Mouse (Mus musculus): Measurements from ENCODE around the gene Prkce. TPM values are rescaled to one million over a fixed set of nuclear protein-coding genes. Genes with fewer than 3 reads are reported as not detected.

Gene Prkce
- total and polyA plus RNA-seq, 2 experiments from 2014 or later: 8.1 to 12.6 TPM

GRCm38 (mm10) chr17:86486657-86487056 lies 319.1 kb downstream of the Prkce start:
- no peaks in the 10 kb centered on the region for H3K4me1 ChIP-seq (ENCODE audit: control insufficient read depth, insufficient read depth)
- H3K9ac ChIP-seq (replicated peaks; ENCODE audit: low read depth, low read length): no peak overlapping the region
- ATAC-seq (ENCODE audit: insufficient read depth, low read depth) (no peak), DNase-seq (ENCODE audit: low spot score) (no peak)
- WGBS: 63% methylated on average over 5 of the region's 5 CpGs
- H3K4me2 ChIP-seq (ENCODE audit: low read depth, low read length): no peak overlapping the region
- TF ChIP-seq CTCF (IDR thresholded peaks at IDR 0.05; ENCODE audit: low read depth) (no peak), EP300 (IDR thresholded peaks at IDR 0.05; ENCODE audit: low read depth) (no peak)
- H3K4me3 ChIP-seq (ENCODE audit: low read depth, low read length): no peak overlapping the region
- H3K36me3 ChIP-seq (replicated peaks; ENCODE audit: control insufficient read depth, insufficient read depth, low read length): no peaks in the 10 kb centered on the region
- H3K9me3 ChIP-seq (replicated peaks; ENCODE audit: control insufficient read depth, low read length): no peaks in the 10 kb centered on the region
- no peaks in the 10 kb centered on the region for H3K27me3 ChIP-seq (ENCODE audit: control insufficient read depth, insufficient read depth, low read length)
- H3K27ac ChIP-seq (ENCODE audit: low read depth): no peak overlapping the region

- H3K4me1 ChIP-seq (ENCODE audit: control insufficient read depth, insufficient read depth): no peaks in the 10 kb centered on the region
- no peak for ATAC-seq (ENCODE audit: insufficient read depth, low read depth)
- 66% methylated on average over 3 of the region's 3 CpGs for WGBS
- no peak for DNase-seq (ENCODE audit: low spot score)
- H3K9me3 ChIP-seq (replicated peaks; ENCODE audit: control insufficient read depth, low read length): no peaks in the 10 kb centered on the region
- TF ChIP-seq EP300 (IDR thresholded peaks at IDR 0.05; ENCODE audit: low read depth): no peak
- no peak for TF ChIP-seq CTCF (IDR thresholded peaks at IDR 0.05; ENCODE audit: low read depth)
- H3K9ac ChIP-seq (replicated peaks; ENCODE audit: low read depth, low read length): no peak overlapping the region
- H3K4me2 ChIP-seq (ENCODE audit: low read depth, low read length): no peak overlapping the region
- H3K27me3 ChIP-seq (ENCODE audit: control insufficient read depth, insufficient read depth, low read length): no peaks in the 10 kb centered on the region
- H3K27ac ChIP-seq (ENCODE audit: low read depth): no peak overlapping the region
- no peak overlapping the region for H3K4me3 ChIP-seq (ENCODE audit: low read depth, low read length)
- no peaks in the 10 kb centered on the region for H3K36me3 ChIP-seq (replicated peaks; ENCODE audit: control insufficient read depth, insufficient read depth, low read length)
Measured at GRCm38 (mm10) chr17:86487450-86487849, 319.9 kb downstream of the Prkce start.

GRCm38 (mm10) chr17:86489827-86490226 lies 322.2 kb downstream of the Prkce start:
- Histone ChIP-seq H3K4me2 (ENCODE audit: low read depth, low read length) (no peak overlapping the region), H3K27ac (ENCODE audit: low read depth) (no peak overlapping the region), H3K9me3 (replicated peaks; ENCODE audit: control insufficient read depth, low read length) (no peaks in the 10 kb centered on the region), H3K9ac (replicated peaks; ENCODE audit: low read depth, low read length) (no peak overlapping the region), H3K27me3 (ENCODE audit: control insufficient read depth, insufficient read depth, low read length) (no peaks in the 10 kb centered on the region), H3K4me3 (ENCODE audit: low read depth, low read length) (no peak overlapping the region), H3K36me3 (replicated peaks; ENCODE audit: control insufficient read depth, insufficient read depth, low read length) (0 out of 2 replicates have a peak, but pooled peaks cover 6% of the 10 kb centered on the region), H3K4me1 (ENCODE audit: control insufficient read depth, insufficient read depth) (no peaks in the 10 kb centered on the region)
- WGBS: 88% methylated on average over 10 of the region's 10 CpGs
- ATAC-seq (ENCODE audit: insufficient read depth, low read depth) (no peak), DNase-seq (ENCODE audit: low spot score) (no peak)
- TF ChIP-seq CTCF (IDR thresholded peaks at IDR 0.05; ENCODE audit: low read depth): no peak
- no peak for TF ChIP-seq EP300 (IDR thresholded peaks at IDR 0.05; ENCODE audit: low read depth)

- ATAC-seq (ENCODE audit: insufficient read depth, low read depth): no peak
- 41% methylated on average over 7 of the region's 7 CpGs for WGBS
- H3K4me1 ChIP-seq (ENCODE audit: control insufficient read depth, insufficient read depth): no peaks in the 10 kb centered on the region
Measured at GRCm38 (mm10) chr17:86492376-86492775, 324.8 kb downstream of the Prkce start.

GRCm38 (mm10) chr17:86493891-86494420 lies 326.4 kb downstream of the Prkce start:
- Histone ChIP-seq H3K27ac (ENCODE audit: low read depth) (no peak overlapping the region), H3K36me3 (replicated peaks; ENCODE audit: control insufficient read depth, insufficient read depth, low read length) (peaks cover 10% of the 10 kb centered on the region), H3K4me2 (ENCODE audit: low read depth, low read length) (no peak overlapping the region), H3K27me3 (ENCODE audit: control insufficient read depth, insufficient read depth, low read length) (no peaks in the 10 kb centered on the region), H3K4me3 (ENCODE audit: low read depth, low read length) (no peak overlapping the region), H3K9ac (replicated peaks; ENCODE audit: low read depth, low read length) (no peak overlapping the region), H3K9me3 (replicated peaks; ENCODE audit: control insufficient read depth, low read length) (no peaks in the 10 kb centered on the region), H3K4me1 (ENCODE audit: control insufficient read depth, insufficient read depth) (no peaks in the 10 kb centered on the region)
- TF ChIP-seq CTCF (IDR thresholded peaks at IDR 0.05; ENCODE audit: low read depth) (no peak), EP300 (IDR thresholded peaks at IDR 0.05; ENCODE audit: low read depth) (no peak)
- WGBS: 81% methylated on average over 8 of the region's 8 CpGs
- no peak for ATAC-seq (ENCODE audit: insufficient read depth, low read depth)
- DNase-seq (ENCODE audit: low spot score): no peak

More at GRCm38 (mm10) chr17:86492376-86492775, 324.8 kb downstream of the Prkce start:
- Histone ChIP-seq H3K4me3 (ENCODE audit: low read depth, low read length) (no peak overlapping the region), H3K27me3 (ENCODE audit: control insufficient read depth, insufficient read depth, low read length) (no peaks in the 10 kb centered on the region), H3K27ac (ENCODE audit: low read depth) (no peak overlapping the region), H3K4me2 (ENCODE audit: low read depth, low read length) (no peak overlapping the region), H3K36me3 (replicated peaks; ENCODE audit: control insufficient read depth, insufficient read depth, low read length) (peaks cover 10% of the 10 kb centered on the region), H3K9ac (replicated peaks; ENCODE audit: low read depth, low read length) (no peak overlapping the region), H3K9me3 (replicated peaks; ENCODE audit: control insufficient read depth, low read length) (no peaks in the 10 kb centered on the region)
- DNase-seq (ENCODE audit: low spot score): no peak
- TF ChIP-seq EP300 (IDR thresholded peaks at IDR 0.05; ENCODE audit: low read depth) (no peak), CTCF (IDR thresholded peaks at IDR 0.05; ENCODE audit: low read depth) (no peak)

- no peak for TF ChIP-seq CTCF (IDR thresholded peaks at IDR 0.05; ENCODE audit: low read depth)
- no peak for TF ChIP-seq EP300 (IDR thresholded peaks at IDR 0.05; ENCODE audit: low read depth)
- Histone ChIP-seq H3K36me3 (replicated peaks; ENCODE audit: control insufficient read depth, insufficient read depth, low read length) (peaks cover 10% of the 10 kb centered on the region), H3K4me1 (ENCODE audit: control insufficient read depth, insufficient read depth) (no peaks in the 10 kb centered on the region), H3K9me3 (replicated peaks; ENCODE audit: control insufficient read depth, low read length) (no peaks in the 10 kb centered on the region), H3K27ac (ENCODE audit: low read depth) (no peak overlapping the region), H3K27me3 (ENCODE audit: control insufficient read depth, insufficient read depth, low read length) (no peaks in the 10 kb centered on the region), H3K4me2 (ENCODE audit: low read depth, low read length) (no peak overlapping the region), H3K9ac (replicated peaks; ENCODE audit: low read depth, low read length) (no peak overlapping the region), H3K4me3 (ENCODE audit: low read depth, low read length) (no peak overlapping the region)
- ATAC-seq (ENCODE audit: insufficient read depth, low read depth) (no peak), DNase-seq (ENCODE audit: low spot score) (no peak)
- WGBS: 63% methylated on average over 6 of the region's 6 CpGs
Measured at GRCm38 (mm10) chr17:86494494-86494893, 326.9 kb downstream of the Prkce start.
